Mouse (Mus musculus) lung, postnatal 0 days (tissue): ENCODE data around the gene Mtfr1l. TPM values are rescaled to one million over a fixed set of nuclear protein-coding genes. Genes with fewer than 3 reads are reported as not detected.
A peak's percentile ranks its signal among the peaks of the same experiment; 100 is the strongest.

ENCODE experiments used
- ATAC-seq: fragments of 200-750 bp; cut with Nextera tagmentation; 2 replicates; pipeline ENCODE4 v1.8.0; 2017; ENCODE audit warnings: moderate library complexity
- DNase-seq: peaks from one replicate; pipeline ENCODE4 v3.0.0-alpha.2; 2016; ENCODE audit warnings: low spot score
- H3K27ac ChIP-seq: fragments of 300-500 bp; sonication (generic); 2 replicates; pipeline ENCODE4 v1.5.1; 2014; ENCODE audit warnings: antibody characterized with exemption, mild to moderate bottlenecking, low read length, mixed read lengths
- H3K27me3 ChIP-seq: fragments of 300-500 bp; sonication (generic); replicated peaks from 2 replicates; pipeline ENCODE4 v1.6.1; 2014; ENCODE audit warnings: low read length, mixed read lengths; ENCODE audit not compliant: insufficient read depth
- H3K36me3 ChIP-seq: fragments of 300-500 bp; sonication (generic); 2 replicates; pipeline ENCODE4 v1.6.1; 2014; ENCODE audit warnings: low read length, mixed read lengths; ENCODE audit not compliant: insufficient read depth
- H3K4me1 ChIP-seq: fragments of 300-500 bp; sonication (generic); 2 replicates; pipeline ENCODE4 v1.6.1; 2014; ENCODE audit warnings: antibody characterized with exemption, low read depth, low read length, mixed read lengths; ENCODE audit not compliant: insufficient read depth
- H3K4me2 ChIP-seq: fragments of 300-500 bp; sonication (generic); replicated peaks from 2 replicates; pipeline ENCODE4 v1.6.1; 2014; ENCODE audit warnings: low read depth, mild to moderate bottlenecking, low read length, moderate library complexity, mixed read lengths
- H3K4me3 ChIP-seq: fragments of 300-500 bp; sonication (generic); 2 replicates; pipeline ENCODE4 v1.5.1; 2014; ENCODE audit warnings: low read depth, low read length
- H3K9ac ChIP-seq: fragments of 300-500 bp; sonication (generic); replicated peaks from 2 replicates; pipeline ENCODE4 v1.6.1; 2014; ENCODE audit warnings: low read depth, mild to moderate bottlenecking
- H3K9me3 ChIP-seq: fragments of 300-500 bp; sonication (generic); 2 replicates; pipeline ENCODE4 v1.6.1; 2016; ENCODE audit warnings: low read length, mixed read lengths
- CTCF ChIP-seq: IDR thresholded peaks from 2 replicates; pipeline ENCODE4 v1.5.1; 2016; ENCODE audit warnings: antibody characterized with exemption, mild to moderate bottlenecking
- EP300 ChIP-seq: IDR thresholded peaks from 2 replicates; pipeline ENCODE4 v1.6.1; 2016; ENCODE audit warnings: antibody characterized with exemption, mild to moderate bottlenecking, control low read depth
- WGBS: fragments of 180-500 bp; shearing (Covaris S2); extraction: QIAGEN DNeasy Blood & Tissue Kit; methylation state at CpG from one replicate; pipeline ENCODE4 v1.1.7; 2014; 5-methylcytosine and 5-hydroxymethylcytosine counted together
- polyA plus RNA-seq: library from polyadenylated mRNA; unstranded; fragments of >200 nt; fragmentation: Nextera tagmentation; extraction: Ambion mirVana; gene quantifications from 2 replicates; pipeline ENCODE4 v1.2.1, GENCODE M21; 2015

Mtfr1l gene
- polyA plus RNA-seq: 169 and 188 TPM in 2 replicates

DNA sequence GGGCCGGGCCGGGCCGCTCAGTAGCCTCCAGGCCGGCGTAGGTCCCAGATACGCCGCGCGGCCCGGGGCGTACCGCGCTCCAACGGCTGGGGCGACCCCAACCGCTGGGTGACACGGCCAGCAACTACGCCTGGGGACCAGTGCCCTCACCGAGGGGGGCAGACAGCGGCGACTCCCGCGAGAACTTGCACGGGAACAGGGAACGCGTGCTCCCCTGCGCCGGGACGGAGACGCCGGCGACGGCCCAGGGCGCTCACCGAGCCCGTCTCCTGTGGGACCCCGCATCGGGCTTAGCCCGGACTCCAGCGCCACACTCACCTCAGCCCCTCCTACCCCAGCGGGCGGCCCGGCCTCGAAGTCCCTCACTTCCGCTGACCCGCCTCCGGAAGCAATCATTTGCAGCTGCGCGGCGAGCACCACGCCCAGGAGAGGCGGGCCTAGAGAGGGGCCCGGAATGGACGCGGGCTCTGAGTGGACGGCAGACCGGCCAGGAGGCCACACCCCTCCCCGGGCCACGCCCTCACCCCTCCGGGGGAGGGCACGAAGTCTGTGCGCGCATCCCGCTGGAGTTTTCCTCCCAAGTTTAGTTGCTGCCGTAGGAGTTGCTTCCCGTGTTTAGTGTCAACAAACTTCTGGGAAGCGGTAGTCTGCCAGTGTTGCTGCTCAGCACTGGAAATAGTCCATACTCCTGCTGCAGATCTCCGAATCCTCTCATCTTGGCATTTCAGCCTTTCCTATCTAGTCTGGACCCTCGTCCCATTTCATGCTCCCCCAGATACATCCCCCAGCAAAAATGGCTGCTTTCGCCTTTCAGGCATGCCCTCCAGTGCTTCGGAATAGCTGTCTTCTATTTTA, at the start of gene Mtfr1l:
Gene Mtfr1l (minus strand): TSS at position 456 of the 855 bp plus-strand sequence.
- 2% methylated on average over 56 of the region's 71 CpGs for WGBS
- Histone ChIP-seq H3K27me3 (no peaks in the 10 kb centered on the region), H3K27ac (peak within 1 kb of the TSS; percentile 97), H3K4me2 (peak within 1 kb of the TSS; percentile 91), H3K36me3 (no peaks in the 10 kb centered on the region), H3K4me1 (peaks cover 6% of the 10 kb centered on the region; the same call in 1 of the 2 replicates), H3K9ac (peak within 1 kb of the TSS; percentile 92), H3K9me3 (no peaks in the 10 kb centered on the region), H3K4me3 (peak within 1 kb of the TSS; percentile 84)
- DNase-seq (peak; percentile 99), ATAC-seq (peak; percentile 96)
- peak; percentile 1; the same call in 1 of the 2 replicates for TF ChIP-seq CTCF
- no peak for TF ChIP-seq EP300

- Histone ChIP-seq H3K4me3 (no peak overlapping the region), H3K4me2 (no peak overlapping the region), H3K27me3 (no peaks in the 10 kb centered on the region), H3K36me3 (no peaks in the 10 kb centered on the region), H3K4me1 (peaks cover 3% of the 10 kb centered on the region; the same call in 1 of the 2 replicates), H3K27ac (no peak overlapping the region), H3K9ac (no peak overlapping the region), H3K9me3 (no peaks in the 10 kb centered on the region)
- 66% methylated on average over 3 of the region's 3 CpGs for WGBS
- TF ChIP-seq CTCF (peak; percentile 79), EP300 (no peak)
- DNase-seq: peak; percentile 27
- peak; percentile 25; the same call in 1 of the 2 replicates for ATAC-seq
These were observed 48.3 kb upstream of the Mtfr1l start for GRCm38 (mm10) chr4:134583513-134583912.

DNA sequence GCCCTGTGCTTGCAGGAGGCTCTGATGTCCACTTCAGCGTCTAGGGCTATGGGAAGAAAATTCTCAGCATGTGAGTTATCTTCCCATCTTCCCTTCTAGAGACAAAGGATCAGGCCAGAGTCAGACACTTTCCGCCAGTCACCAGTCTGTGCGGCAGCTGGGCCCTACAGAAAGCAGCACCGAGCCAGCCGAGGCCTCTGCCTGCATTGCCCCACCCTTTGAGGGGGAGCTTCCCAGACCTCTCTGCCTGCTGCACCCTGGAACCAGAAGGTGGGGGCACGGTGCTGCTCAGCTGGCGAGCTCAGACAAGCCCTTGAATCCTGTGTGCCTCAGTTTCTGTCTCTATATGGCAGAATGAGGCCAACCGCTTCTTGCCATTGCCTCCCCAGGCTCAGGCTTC, 46.2 kb upstream of the Mtfr1l start:
- TF ChIP-seq CTCF: no peak
- no peak for TF ChIP-seq EP300
- H3K4me3 ChIP-seq: no peak overlapping the region
- WGBS: 78% methylated on average over 8 of the region's 8 CpGs
- H3K9me3 ChIP-seq: no peaks in the 10 kb centered on the region
- no peak overlapping the region for H3K27ac ChIP-seq
- DNase-seq: no peak
- no peaks in the 10 kb centered on the region; the same call in 1 of the 2 replicates for H3K4me1 ChIP-seq
- H3K4me2 ChIP-seq: no peak overlapping the region
- H3K9ac ChIP-seq: no peak overlapping the region
- no peak for ATAC-seq
- H3K36me3 ChIP-seq: no peaks in the 10 kb centered on the region
- H3K27me3 ChIP-seq: no peaks in the 10 kb centered on the region

DNA sequence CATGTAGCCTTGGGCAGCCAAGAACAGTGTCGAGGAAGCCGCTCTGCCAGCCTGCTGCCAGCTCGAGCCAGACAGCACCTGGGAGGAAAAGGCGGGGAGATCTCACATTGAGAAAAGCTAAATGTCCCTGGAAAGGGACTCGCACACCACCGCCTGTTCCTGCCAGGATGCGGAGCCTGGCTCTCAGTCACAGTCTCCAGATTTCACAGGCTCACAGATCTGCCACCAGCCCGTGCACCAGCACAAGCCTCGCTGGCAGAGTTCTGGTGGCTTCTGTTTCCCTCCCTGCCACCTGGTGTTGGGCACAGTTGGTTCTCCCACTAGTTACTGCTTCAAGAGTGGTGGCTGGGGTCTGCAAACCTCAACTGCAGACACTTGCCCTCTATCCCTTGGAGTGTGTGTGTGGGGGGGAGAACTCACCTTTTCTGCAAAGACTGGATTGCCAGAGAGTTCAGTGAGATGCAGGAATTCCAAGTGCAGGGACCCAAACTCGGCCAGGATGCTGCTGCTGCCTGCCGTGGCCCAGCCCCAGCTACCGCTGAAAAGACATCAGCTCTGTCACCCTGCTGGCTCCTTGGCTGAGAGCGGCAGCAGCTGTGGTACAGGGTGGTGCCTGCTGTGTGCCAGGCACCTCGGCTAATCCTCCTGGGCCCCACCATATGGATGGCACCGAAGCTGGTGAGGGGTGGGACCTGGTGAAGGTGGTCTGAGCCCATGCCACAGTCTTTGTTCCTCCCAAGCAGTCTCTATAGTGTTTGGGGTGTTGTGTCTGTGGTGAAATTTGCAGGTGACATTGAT, 45.4 kb upstream of the Mtfr1l start:
- H3K4me2 ChIP-seq: no peak overlapping the region
- ATAC-seq (no peak), DNase-seq (no peak)
- H3K9ac ChIP-seq: no peak overlapping the region
- no peaks in the 10 kb centered on the region; the same call in 1 of the 2 replicates for H3K4me1 ChIP-seq
- no peak overlapping the region for H3K4me3 ChIP-seq
- H3K27me3 ChIP-seq: no peaks in the 10 kb centered on the region
- no peaks in the 10 kb centered on the region for H3K9me3 ChIP-seq
- TF ChIP-seq EP300 (no peak), CTCF (no peak)
- 81% methylated on average over 15 of the region's 15 CpGs for WGBS
- no peak overlapping the region for H3K27ac ChIP-seq
- no peaks in the 10 kb centered on the region for H3K36me3 ChIP-seq

GRCm38 (mm10) chr4:134579620-134580019, 44.4 kb upstream of the Mtfr1l start:
- 36% methylated on average over 5 of the region's 5 CpGs for WGBS
- Histone ChIP-seq H3K36me3 (no peaks in the 10 kb centered on the region), H3K4me3 (no peak overlapping the region), H3K9me3 (no peaks in the 10 kb centered on the region), H3K27me3 (no peaks in the 10 kb centered on the region), H3K27ac (no peak overlapping the region), H3K9ac (no peak overlapping the region), H3K4me2 (no peak overlapping the region), H3K4me1 (no peaks in the 10 kb centered on the region; the same call in 1 of the 2 replicates)
- DNase-seq (no peak), ATAC-seq (no peak)
- TF ChIP-seq EP300 (no peak), CTCF (no peak)

DNA sequence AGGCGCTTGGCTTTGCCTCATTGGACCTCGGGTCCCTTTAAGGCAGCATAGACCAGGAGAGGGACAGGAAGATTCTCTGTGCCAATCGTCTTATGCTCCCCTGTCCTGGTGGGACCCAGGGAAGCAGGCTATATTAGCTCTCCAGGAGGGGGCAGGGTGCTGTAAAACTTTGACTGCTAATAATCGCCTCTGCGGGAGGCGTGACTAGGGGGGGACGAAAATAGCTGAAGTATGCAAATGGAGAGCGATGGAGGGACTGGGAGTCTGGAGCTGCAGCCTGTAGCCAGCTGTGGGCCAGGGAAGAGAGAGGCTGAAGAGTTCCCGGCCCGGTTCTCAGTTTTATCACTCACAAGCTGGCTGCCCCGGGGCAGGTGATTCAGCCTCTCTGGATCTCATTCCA, 44.0 kb upstream of the Mtfr1l start:
- 15% methylated on average over 11 of the region's 11 CpGs for WGBS
- TF ChIP-seq EP300: no peak
- TF ChIP-seq CTCF: peak; percentile 56
- peak; percentile 69 for ATAC-seq

More for the DNA sequence above, 44.0 kb upstream of the Mtfr1l start:
- peak; percentile 53 for DNase-seq
- Histone ChIP-seq H3K4me2 (no peak overlapping the region), H3K9ac (no peak overlapping the region), H3K27ac (no peak overlapping the region), H3K36me3 (no peaks in the 10 kb centered on the region), H3K4me3 (no peak overlapping the region), H3K9me3 (no peaks in the 10 kb centered on the region), H3K4me1 (no peaks in the 10 kb centered on the region; the same call in 1 of the 2 replicates), H3K27me3 (no peaks in the 10 kb centered on the region)
